In genomic region chr8:120305800-120306385, GRCm38 (mm10) we compare ENCODE assay signal across 21 mouse cellular contexts.
DNase-seq lines count a peak whose midpoint lies in the region; ATAC-seq lines count a peak whose summit lies in the region.
"Had no signal": no experiment of that assay in that cellular context is flagged by ENCODE, and none has a peak within 500 bp of the region (broad histone marks: within the 10 kb centered on the region; RNA-seq: fewer than 3 reads in every experiment).

No protein-coding gene starts in this region.

- WGBS in forebrain, embryonic 12.5 days = 63% methylated on average over 10 of the region's 10 CpGs
- WGBS in forebrain, embryonic 11.5 days = 73% methylated on average over 10 of the region's 10 CpGs
- 63% methylated on average over 10 of the region's 10 CpGs for WGBS in hindbrain, embryonic 15.5 days
- 76% methylated on average over 10 of the region's 10 CpGs for WGBS in hindbrain, embryonic 11.5 days
- WGBS in midbrain, embryonic 13.5 days = 71% methylated on average over 10 of the region's 10 CpGs
- 77% methylated on average over 10 of the region's 10 CpGs for WGBS in midbrain, embryonic 11.5 days

- H3K9ac ChIP-seq in forebrain, embryonic 12.5 days = no peak overlapping the region
- no peak overlapping the region for H3K9ac ChIP-seq in forebrain, embryonic 11.5 days (ENCODE audit: low read length)
- no peak overlapping the region for H3K9ac ChIP-seq in hindbrain, embryonic 15.5 days
- H3K9ac ChIP-seq in hindbrain, embryonic 11.5 days (ENCODE audit: low read depth, low read length) = no peak overlapping the region
- H3K9ac ChIP-seq in midbrain, embryonic 13.5 days (replicated peaks) = no peak overlapping the region
- H3K9ac ChIP-seq in midbrain, embryonic 11.5 days (ENCODE audit: low read length) = no peak overlapping the region
- H3K9ac ChIP-seq: embryonic facial prominence, embryonic 15.5 days; heart, embryonic 12.5 days had no signal

- H3K9me3 ChIP-seq in forebrain, embryonic 12.5 days = no peaks in the 10 kb centered on the region
- no peaks in the 10 kb centered on the region for H3K9me3 ChIP-seq in forebrain, embryonic 11.5 days (ENCODE audit: control insufficient read depth, low read length)
- no peaks in the 10 kb centered on the region for H3K9me3 ChIP-seq in hindbrain, embryonic 15.5 days
- H3K9me3 ChIP-seq in hindbrain, embryonic 11.5 days (ENCODE audit: control insufficient read depth, low read length) = no peaks in the 10 kb centered on the region
- H3K9me3 ChIP-seq in midbrain, embryonic 13.5 days = no peaks in the 10 kb centered on the region
- no peaks in the 10 kb centered on the region for H3K9me3 ChIP-seq in midbrain, embryonic 11.5 days (ENCODE audit: control insufficient read depth, low read length)
- H3K9me3 ChIP-seq: embryonic facial prominence, embryonic 15.5 days; heart, embryonic 12.5 days; neural tube, embryonic 13.5 days had no signal

- H3K27me3 ChIP-seq in forebrain, embryonic 12.5 days = peaks cover 70% of the 10 kb centered on the region
- H3K27me3 ChIP-seq in forebrain, embryonic 11.5 days (ENCODE audit: control insufficient read depth, insufficient read depth, low read length) = peaks cover 24% of the 10 kb centered on the region
- H3K27me3 ChIP-seq in hindbrain, embryonic 15.5 days = peaks cover 2% of the 10 kb centered on the region; the same call in 1 of the 2 replicates
- 0 out of 2 replicates have a peak, but pooled peaks cover 2% of the 10 kb centered on the region for H3K27me3 ChIP-seq in hindbrain, embryonic 11.5 days (ENCODE audit: control insufficient read depth, insufficient read depth, low read length)
- peaks cover 30% of the 10 kb centered on the region for H3K27me3 ChIP-seq in midbrain, embryonic 13.5 days
- H3K27me3 ChIP-seq in midbrain, embryonic 11.5 days (ENCODE audit: control insufficient read depth, insufficient read depth, low read length) = peaks cover 5% of the 10 kb centered on the region; the same call in 1 of the 2 replicates
- H3K27me3 ChIP-seq: embryonic facial prominence, embryonic 15.5 days had no signal

- DNase-seq in forebrain, embryonic 11.5 days (ENCODE audit: low spot score) = no peak
- no peak for DNase-seq in hindbrain, embryonic 11.5 days (ENCODE audit: low spot score)
- no peak for DNase-seq in midbrain, embryonic 11.5 days (ENCODE audit: low spot score, missing footprints)
- peak; percentile 82 for DNase-seq in retina, postnatal 1 day
- DNase-seq in urinary bladder, postnatal 10 days (ENCODE audit: low spot score) = no peak
- DNase-seq: adrenal gland, adult 2 months; cerebellum, adult 11-12 months; heart, adult 11 months; heart, postnatal 10 days; kidney, adult 11 months; lung, postnatal 4 days; right cerebral cortex, adult 18-20 months; right cerebral cortex, postnatal 4 days; thymus, postnatal 14 days had no signal

- no peak overlapping the region for H3K4me3 ChIP-seq in forebrain, embryonic 12.5 days (replicated peaks)
- H3K4me3 ChIP-seq in forebrain, embryonic 11.5 days (ENCODE audit: low read depth, low read length) = no peak overlapping the region
- no peak overlapping the region for H3K4me3 ChIP-seq in hindbrain, embryonic 15.5 days
- H3K4me3 ChIP-seq in hindbrain, embryonic 11.5 days (ENCODE audit: low read depth, low read length) = no peak overlapping the region
- H3K4me3 ChIP-seq in midbrain, embryonic 13.5 days (replicated peaks) = no peak overlapping the region
- H3K4me3 ChIP-seq in midbrain, embryonic 11.5 days (ENCODE audit: low read depth, low read length) = no peak overlapping the region
- H3K4me3 ChIP-seq: embryonic facial prominence, embryonic 15.5 days; heart, embryonic 12.5 days; myocyte; neural tube, embryonic 13.5 days had no signal

- H3K4me2 ChIP-seq in forebrain, embryonic 12.5 days = no peak overlapping the region
- no peak overlapping the region for H3K4me2 ChIP-seq in forebrain, embryonic 11.5 days (ENCODE audit: low read depth, low read length, severe bottlenecking)
- H3K4me2 ChIP-seq in hindbrain, embryonic 15.5 days = no peak overlapping the region
- H3K4me2 ChIP-seq in hindbrain, embryonic 11.5 days (replicated peaks; ENCODE audit: low read depth, low read length) = no peak overlapping the region
- H3K4me2 ChIP-seq in midbrain, embryonic 13.5 days (replicated peaks) = no peak overlapping the region
- H3K4me2 ChIP-seq in midbrain, embryonic 11.5 days = no peak overlapping the region
- H3K4me2 ChIP-seq: embryonic facial prominence, embryonic 15.5 days; neural tube, embryonic 13.5 days had no signal

- no peaks in the 10 kb centered on the region for H3K36me3 ChIP-seq in forebrain, embryonic 12.5 days (replicated peaks)
- no peaks in the 10 kb centered on the region for H3K36me3 ChIP-seq in forebrain, embryonic 11.5 days (ENCODE audit: control insufficient read depth, insufficient read depth, low read length)
- no peaks in the 10 kb centered on the region for H3K36me3 ChIP-seq in hindbrain, embryonic 15.5 days
- H3K36me3 ChIP-seq in hindbrain, embryonic 11.5 days (ENCODE audit: control insufficient read depth, insufficient read depth, low read length) = no peaks in the 10 kb centered on the region
- H3K36me3 ChIP-seq in midbrain, embryonic 13.5 days = no peaks in the 10 kb centered on the region
- no peaks in the 10 kb centered on the region for H3K36me3 ChIP-seq in midbrain, embryonic 11.5 days (ENCODE audit: control insufficient read depth, insufficient read depth, low read length)
- H3K36me3 ChIP-seq: embryonic facial prominence, embryonic 15.5 days; heart, embryonic 12.5 days; neural tube, embryonic 13.5 days had no signal

- peak overlapping the region; percentile 87; the same call in 1 of the 2 replicates for H3K27ac ChIP-seq in forebrain, embryonic 12.5 days
- H3K27ac ChIP-seq in forebrain, embryonic 11.5 days (ENCODE audit: low read depth, low read length) = no peak overlapping the region
- no peak overlapping the region for H3K27ac ChIP-seq in hindbrain, embryonic 15.5 days (replicated peaks)
- no peak overlapping the region for H3K27ac ChIP-seq in hindbrain, embryonic 11.5 days (ENCODE audit: low read depth, low read length)
- H3K27ac ChIP-seq in midbrain, embryonic 13.5 days = peak overlapping the region; percentile 7; the same call in 1 of the 2 replicates
- H3K27ac ChIP-seq in midbrain, embryonic 11.5 days (ENCODE audit: low read depth, low read length) = no peak overlapping the region
- H3K27ac ChIP-seq: embryonic facial prominence, embryonic 15.5 days had no signal

- peaks cover 83% of the 10 kb centered on the region for H3K4me1 ChIP-seq in forebrain, embryonic 12.5 days
- H3K4me1 ChIP-seq in forebrain, embryonic 11.5 days (replicated peaks; ENCODE audit: control insufficient read depth, insufficient read depth, low read length) = peaks cover 53% of the 10 kb centered on the region
- peaks cover 64% of the 10 kb centered on the region for H3K4me1 ChIP-seq in hindbrain, embryonic 15.5 days (replicated peaks)
- peaks cover 38% of the 10 kb centered on the region for H3K4me1 ChIP-seq in hindbrain, embryonic 11.5 days (replicated peaks; ENCODE audit: control insufficient read depth, insufficient read depth, low read length)
- peaks cover 86% of the 10 kb centered on the region for H3K4me1 ChIP-seq in midbrain, embryonic 13.5 days (replicated peaks)
- peaks cover 57% of the 10 kb centered on the region for H3K4me1 ChIP-seq in midbrain, embryonic 11.5 days (ENCODE audit: control insufficient read depth, insufficient read depth, low read length)

- ATAC-seq in forebrain, embryonic 12.5 days (ENCODE audit: low FRiP score) = no peak
- no peak for ATAC-seq in forebrain, embryonic 11.5 days (replicated peaks; ENCODE audit: low FRiP score)
- ATAC-seq in hindbrain, embryonic 15.5 days (ENCODE audit: low FRiP score, low read depth) = peak; percentile 17; the same call in 1 of the 2 replicates
- no peak for ATAC-seq in hindbrain, embryonic 11.5 days (ENCODE audit: low FRiP score)
- no peak for ATAC-seq in midbrain, embryonic 13.5 days
- no peak for ATAC-seq in midbrain, embryonic 11.5 days (ENCODE audit: low FRiP score)

Comparison
In these comparisons a context has a peak if more than half of its experiments do, and no peak if none do; other contexts are left out.
1. H3K27ac ChIP-seq: peak in forebrain, embryonic 12.5 days (single experiment) and midbrain, embryonic 13.5 days (single experiment); none in forebrain, embryonic 11.5 days (single experiment), hindbrain, embryonic 15.5 days (single experiment), hindbrain, embryonic 11.5 days (single experiment) and midbrain, embryonic 11.5 days (single experiment).